Mouse (Mus musculus): Measurements from ENCODE around the gene Inpp5d. TPM values are rescaled to one million over a fixed set of nuclear protein-coding genes. Genes with fewer than 3 reads are reported as not detected.

Gene Inpp5d
- polyA plus RNA-seq, 1 experiment from 2014 or later = 3.3 TPM

DNA sequence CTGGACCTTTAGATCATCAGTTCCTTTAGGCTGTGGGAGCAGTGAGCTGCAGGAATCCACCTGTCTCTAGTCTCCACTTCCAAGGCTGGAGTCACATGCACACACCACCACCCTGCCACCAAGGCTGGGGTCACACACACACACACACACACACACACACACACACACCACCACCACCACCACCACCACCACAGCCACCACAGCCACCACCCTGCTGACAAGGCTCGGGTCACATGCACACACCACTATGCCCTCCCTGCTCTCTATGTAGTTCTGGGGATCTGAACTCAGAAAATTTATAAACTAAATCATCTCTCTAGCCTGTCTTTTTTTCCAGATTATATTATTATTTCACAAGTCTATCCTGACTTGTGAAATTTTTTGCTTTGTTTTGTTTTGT is 27.7 kb downstream of the Inpp5d start:
- H3K9ac ChIP-seq = no peak overlapping the region
- H3K36me3 ChIP-seq = no peaks in the 10 kb centered on the region
- WGBS = 46% methylated on average over 1 of the region's 1 CpGs
- ATAC-seq (ENCODE audit: low FRiP score, low read depth) = no peak
- no peak overlapping the region for H3K27ac ChIP-seq
- H3K4me3 ChIP-seq = no peak overlapping the region
- no peak overlapping the region for H3K4me2 ChIP-seq (replicated peaks)
- no peaks in the 10 kb centered on the region for H3K4me1 ChIP-seq
- H3K9me3 ChIP-seq = no peaks in the 10 kb centered on the region
- H3K27me3 ChIP-seq (replicated peaks) = no peaks in the 10 kb centered on the region

DNA sequence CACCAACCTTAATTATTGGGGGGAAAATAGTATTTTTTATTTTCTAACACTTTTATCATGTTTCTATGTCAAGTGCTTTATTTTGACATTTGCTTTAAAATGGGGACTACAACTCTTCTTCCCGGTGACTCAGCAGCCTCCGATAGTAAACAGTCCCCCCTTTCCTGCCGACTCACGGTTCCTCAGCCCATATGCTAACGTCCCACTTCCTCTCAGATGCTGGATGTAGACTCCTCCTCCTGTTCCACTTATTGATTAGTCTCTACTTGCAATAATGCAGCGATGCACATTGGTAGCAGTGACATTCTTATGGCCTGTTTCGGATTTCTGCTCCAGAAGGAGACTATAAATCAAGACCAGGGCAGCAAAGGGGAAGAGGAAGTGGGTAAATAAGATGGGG is 28.5 kb downstream of the Inpp5d start:
- H3K27ac ChIP-seq = no peak overlapping the region
- no peak for ATAC-seq (ENCODE audit: low FRiP score, low read depth)
- H3K4me3 ChIP-seq = no peak overlapping the region
- H3K4me2 ChIP-seq (replicated peaks) = no peak overlapping the region
- no peaks in the 10 kb centered on the region for H3K36me3 ChIP-seq
- no peaks in the 10 kb centered on the region for H3K4me1 ChIP-seq
- H3K9me3 ChIP-seq = no peaks in the 10 kb centered on the region
- H3K9ac ChIP-seq = no peak overlapping the region
- WGBS = 63% methylated on average over 7 of the region's 7 CpGs
- no peaks in the 10 kb centered on the region for H3K27me3 ChIP-seq (replicated peaks)

DNA sequence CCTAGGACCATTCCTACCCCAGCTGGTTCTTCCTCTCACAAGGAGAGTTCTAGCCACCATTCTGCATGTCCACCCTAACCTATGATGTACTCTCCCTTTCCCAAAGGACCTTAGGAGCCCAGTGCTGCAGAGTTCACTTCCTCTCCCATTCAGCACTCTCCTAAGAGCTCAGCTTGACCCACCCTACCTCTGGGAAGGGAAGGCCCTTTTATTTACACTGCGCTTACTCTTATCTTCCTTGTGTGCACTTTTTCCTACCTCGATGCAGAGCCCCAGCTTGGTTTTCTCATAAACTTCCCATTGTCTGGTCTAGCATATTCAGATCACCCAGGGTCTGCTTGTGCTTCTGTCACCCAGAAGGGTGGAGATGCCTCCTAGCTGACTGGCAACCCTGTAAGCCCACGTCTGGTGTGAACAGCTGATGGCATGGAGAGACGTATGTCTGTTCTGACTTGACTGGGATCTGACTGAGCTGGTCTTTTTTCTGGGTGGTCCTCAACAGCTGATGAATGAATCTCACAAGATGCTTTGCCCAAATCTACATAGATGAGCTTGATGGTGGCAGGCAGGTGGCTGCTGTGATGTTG is 29.2 kb downstream of the Inpp5d start:
- ATAC-seq (ENCODE audit: low FRiP score, low read depth) = no peak
- H3K9me3 ChIP-seq = no peaks in the 10 kb centered on the region
- no peak overlapping the region for H3K9ac ChIP-seq
- no peak overlapping the region for H3K4me3 ChIP-seq
- H3K27me3 ChIP-seq (replicated peaks) = no peaks in the 10 kb centered on the region
- no peaks in the 10 kb centered on the region for H3K36me3 ChIP-seq
- 83% methylated on average over 4 of the region's 4 CpGs for WGBS
- H3K4me2 ChIP-seq (replicated peaks) = no peak overlapping the region
- H3K27ac ChIP-seq = no peak overlapping the region
- H3K4me1 ChIP-seq = no peaks in the 10 kb centered on the region

DNA sequence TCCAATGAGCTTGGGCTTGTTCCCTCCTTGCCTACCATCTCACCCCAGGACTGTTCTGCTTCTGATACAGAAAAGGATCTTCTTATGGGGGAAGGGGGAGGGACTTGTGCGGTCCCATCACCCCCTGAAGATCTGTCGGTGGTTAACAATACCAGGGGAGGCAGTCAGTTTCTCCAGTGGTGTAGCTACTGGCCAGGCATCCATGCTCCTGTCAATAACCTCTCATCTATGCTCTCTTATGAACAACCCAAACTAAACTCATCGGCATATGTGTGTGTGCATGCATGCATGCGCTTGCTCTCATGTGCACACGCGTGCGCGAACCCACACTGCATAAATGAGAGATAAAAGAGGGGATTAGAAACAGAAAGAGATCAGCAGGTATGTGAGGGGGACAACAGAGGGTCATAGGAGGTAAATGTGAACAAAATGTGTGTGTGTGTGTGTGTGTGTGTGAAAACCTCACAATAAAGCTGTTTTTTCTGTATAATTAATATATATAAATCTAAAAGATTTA is 29.9 kb downstream of the Inpp5d start:
- Histone ChIP-seq H3K9me3 (no peaks in the 10 kb centered on the region), H3K27ac (no peak overlapping the region), H3K4me1 (no peaks in the 10 kb centered on the region), H3K4me2 (replicated peaks) (no peak overlapping the region), H3K9ac (no peak overlapping the region), H3K27me3 (replicated peaks) (no peaks in the 10 kb centered on the region), H3K36me3 (no peaks in the 10 kb centered on the region), H3K4me3 (no peak overlapping the region)
- WGBS = 92% methylated on average over 8 of the region's 8 CpGs
- no peak for ATAC-seq (ENCODE audit: low FRiP score, low read depth)

DNA sequence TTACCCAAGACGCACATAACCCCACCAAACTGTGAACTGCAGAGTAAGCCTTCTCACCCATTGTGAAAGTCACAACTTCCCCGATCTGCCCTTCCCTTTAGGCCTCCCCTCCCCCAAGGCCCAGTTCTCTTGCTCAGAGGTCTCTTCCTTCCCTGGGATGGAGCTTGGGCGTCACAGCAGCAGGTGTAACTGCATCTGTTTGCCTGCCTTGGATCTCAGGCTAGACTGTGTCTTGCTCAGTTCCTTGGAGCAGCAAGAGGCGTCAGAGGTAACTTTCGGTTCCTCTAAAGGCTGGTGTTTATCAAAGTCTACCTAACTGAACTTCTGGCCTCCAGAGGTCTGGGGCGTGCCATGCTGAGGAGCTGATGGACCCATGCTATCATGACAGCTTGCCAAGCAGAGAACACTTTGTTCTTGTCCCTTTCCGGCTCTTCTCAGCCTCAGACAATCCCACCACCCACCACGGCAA is 30.5 kb downstream of the Inpp5d start:
- 84% methylated on average over 8 of the region's 8 CpGs for WGBS
- H3K9me3 ChIP-seq = no peaks in the 10 kb centered on the region
- no peak for ATAC-seq (ENCODE audit: low FRiP score, low read depth)
- H3K27ac ChIP-seq = no peak overlapping the region
- no peak overlapping the region for H3K9ac ChIP-seq
- no peak overlapping the region for H3K4me2 ChIP-seq (replicated peaks)
- no peaks in the 10 kb centered on the region for H3K4me1 ChIP-seq
- H3K36me3 ChIP-seq = no peaks in the 10 kb centered on the region
- H3K27me3 ChIP-seq (replicated peaks) = no peaks in the 10 kb centered on the region
- H3K4me3 ChIP-seq = no peak overlapping the region

DNA sequence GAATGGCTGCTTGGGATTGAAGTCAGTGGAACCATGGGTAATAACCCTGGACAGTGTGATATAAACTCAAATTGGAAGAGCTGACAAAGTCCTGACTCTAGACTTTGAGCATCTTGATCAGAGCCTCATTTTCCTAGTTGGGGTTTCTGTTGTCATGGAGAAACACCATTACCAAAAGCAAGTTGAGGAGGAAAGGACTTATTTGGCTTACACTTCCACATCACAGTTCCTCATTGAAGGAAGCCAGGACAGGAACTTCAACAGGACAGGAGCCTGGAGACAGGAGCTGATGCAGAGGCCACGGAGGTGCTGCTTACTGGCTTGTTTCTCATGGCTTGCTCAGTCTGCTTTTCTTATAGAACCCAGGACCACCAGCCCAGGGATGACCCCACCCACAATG is 31.3 kb downstream of the Inpp5d start:
- H3K27ac ChIP-seq = no peak overlapping the region
- no peak overlapping the region for H3K4me3 ChIP-seq
- no peaks in the 10 kb centered on the region for H3K36me3 ChIP-seq
- H3K27me3 ChIP-seq (replicated peaks) = no peaks in the 10 kb centered on the region
- ATAC-seq (ENCODE audit: low FRiP score, low read depth) = no peak
- no peaks in the 10 kb centered on the region for H3K4me1 ChIP-seq
- no peaks in the 10 kb centered on the region for H3K9me3 ChIP-seq
- no peak overlapping the region for H3K9ac ChIP-seq
- H3K4me2 ChIP-seq (replicated peaks) = no peak overlapping the region
- WGBS = 88% methylated on average over 1 of the region's 1 CpGs

DNA sequence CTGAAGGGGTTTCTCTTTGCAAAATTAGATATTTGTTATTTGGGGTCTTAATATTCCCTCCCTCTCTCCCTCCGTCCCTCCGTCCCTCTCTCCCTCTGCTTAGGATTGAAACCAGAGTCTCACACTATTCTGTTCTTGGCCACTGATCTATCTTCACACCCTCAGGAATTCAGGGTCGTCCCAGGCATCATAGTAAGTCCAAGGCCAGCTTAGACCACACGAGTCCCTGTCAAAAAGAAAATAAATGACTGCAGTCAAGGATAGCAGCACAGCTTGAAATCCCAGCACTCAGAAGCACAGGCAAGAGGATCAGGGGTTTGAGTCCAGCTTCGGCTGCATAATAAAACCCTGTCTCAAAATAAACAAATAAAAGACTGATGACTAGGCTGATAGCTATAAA is 35.0 kb downstream of the Inpp5d start:
- H3K4me2 ChIP-seq (replicated peaks) = no peak overlapping the region
- H3K9me3 ChIP-seq = no peaks in the 10 kb centered on the region
- H3K27me3 ChIP-seq (replicated peaks) = no peaks in the 10 kb centered on the region
- H3K4me3 ChIP-seq = no peak overlapping the region
- no peak overlapping the region for H3K27ac ChIP-seq
- H3K36me3 ChIP-seq = no peaks in the 10 kb centered on the region
- no peak for ATAC-seq (ENCODE audit: low FRiP score, low read depth)
- 57% methylated on average over 5 of the region's 5 CpGs for WGBS
- peaks cover 7% of the 10 kb centered on the region for H3K4me1 ChIP-seq
- H3K9ac ChIP-seq = no peak overlapping the region

DNA sequence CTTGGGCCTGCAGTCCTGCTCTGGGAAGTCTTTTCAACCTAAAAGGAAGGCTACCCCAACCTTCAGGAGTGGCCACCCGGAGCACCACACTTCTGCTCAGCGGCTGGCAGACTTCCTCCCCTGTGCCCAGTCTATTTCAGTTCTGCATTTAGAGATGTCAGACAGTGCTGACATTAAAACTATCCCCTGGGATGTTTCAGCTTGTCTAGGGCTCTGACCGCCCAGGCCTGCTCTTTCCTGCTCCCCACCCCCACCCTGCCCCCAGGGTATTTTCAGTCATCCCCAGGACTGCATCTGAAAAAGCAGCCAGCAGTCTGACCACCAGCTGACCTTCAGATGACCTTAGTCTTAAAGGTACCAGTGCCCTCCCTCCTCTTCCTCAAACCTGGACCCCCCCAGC is 38.0 kb downstream of the Inpp5d start:
- Histone ChIP-seq H3K36me3 (no peaks in the 10 kb centered on the region), H3K9ac (no peak overlapping the region), H3K9me3 (no peaks in the 10 kb centered on the region), H3K27me3 (replicated peaks) (no peaks in the 10 kb centered on the region), H3K4me1 (peaks cover 7% of the 10 kb centered on the region), H3K4me3 (no peak overlapping the region), H3K27ac (no peak overlapping the region), H3K4me2 (replicated peaks) (no peak overlapping the region)
- WGBS = 60% methylated on average over 3 of the region's 3 CpGs
- no peak for ATAC-seq (ENCODE audit: low FRiP score, low read depth)

DNA sequence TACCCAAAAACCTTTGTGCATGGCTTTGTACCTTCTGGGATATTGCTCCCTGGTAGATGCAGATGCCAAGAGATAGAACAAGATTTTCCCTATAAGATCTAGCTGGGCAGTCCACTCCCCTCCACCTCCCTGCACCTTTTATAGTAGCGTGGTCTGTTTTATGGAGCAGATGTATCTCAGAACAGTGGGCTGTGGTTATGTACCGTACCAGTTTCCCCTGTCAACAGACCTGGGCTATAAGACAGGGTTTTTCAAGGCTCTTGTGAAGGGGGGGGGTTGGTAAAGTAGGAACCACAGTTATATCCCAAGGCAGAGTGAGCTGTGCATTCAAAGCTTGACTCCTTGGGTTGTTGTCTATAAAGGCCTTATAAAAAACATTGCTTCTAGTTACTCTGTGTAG is 38.4 kb downstream of the Inpp5d start:
- Histone ChIP-seq H3K27me3 (replicated peaks) (no peaks in the 10 kb centered on the region), H3K27ac (no peak overlapping the region), H3K4me3 (no peak overlapping the region), H3K9me3 (0 out of 2 replicates have a peak, but pooled peaks cover 2% of the 10 kb centered on the region), H3K4me2 (replicated peaks) (no peak overlapping the region), H3K36me3 (no peaks in the 10 kb centered on the region), H3K9ac (no peak overlapping the region), H3K4me1 (peaks cover 7% of the 10 kb centered on the region)
- 74% methylated on average over 2 of the region's 2 CpGs for WGBS
- no peak for ATAC-seq (ENCODE audit: low FRiP score, low read depth)

DNA sequence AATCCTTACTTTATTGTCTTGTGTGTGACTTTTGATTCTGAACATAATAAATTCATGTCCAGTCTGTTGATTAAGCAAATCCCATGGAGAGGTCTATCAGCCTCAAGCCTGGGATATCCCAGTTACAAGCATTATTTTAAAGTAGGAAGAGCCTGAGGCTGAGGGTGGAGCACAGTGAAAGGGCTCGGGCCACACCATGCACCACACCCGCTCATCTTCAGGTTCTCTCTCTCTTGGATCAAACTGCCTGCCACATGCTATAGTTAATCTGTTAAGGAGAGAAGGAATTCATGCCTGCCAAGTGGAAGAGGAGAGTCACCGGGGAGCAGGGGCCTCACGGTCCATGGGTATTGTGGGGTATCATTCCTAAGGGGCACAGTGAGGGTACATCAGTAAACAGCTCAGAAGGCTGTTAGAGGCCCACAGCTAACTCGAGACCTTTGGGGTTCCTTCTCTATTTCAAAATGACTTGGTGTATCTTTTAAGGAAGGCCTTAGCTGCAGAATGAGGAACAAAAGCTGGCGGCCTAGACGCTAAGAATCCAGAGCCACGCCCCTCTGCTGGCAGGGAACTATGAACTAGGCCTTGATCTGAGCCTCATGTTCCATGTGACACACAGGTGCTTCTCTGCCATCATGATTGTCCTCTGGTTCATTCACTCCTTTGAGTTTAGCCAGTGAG is 39.0 kb downstream of the Inpp5d start:
- Histone ChIP-seq H3K27me3 (replicated peaks) (no peaks in the 10 kb centered on the region), H3K4me1 (peaks cover 7% of the 10 kb centered on the region), H3K27ac (no peak overlapping the region), H3K4me3 (no peak overlapping the region), H3K36me3 (no peaks in the 10 kb centered on the region), H3K4me2 (replicated peaks) (no peak overlapping the region), H3K9ac (no peak overlapping the region), H3K9me3 (0 out of 2 replicates have a peak, but pooled peaks cover 4% of the 10 kb centered on the region)
- 79% methylated on average over 8 of the region's 8 CpGs for WGBS
- ATAC-seq (ENCODE audit: low FRiP score, low read depth) = no peak

DNA sequence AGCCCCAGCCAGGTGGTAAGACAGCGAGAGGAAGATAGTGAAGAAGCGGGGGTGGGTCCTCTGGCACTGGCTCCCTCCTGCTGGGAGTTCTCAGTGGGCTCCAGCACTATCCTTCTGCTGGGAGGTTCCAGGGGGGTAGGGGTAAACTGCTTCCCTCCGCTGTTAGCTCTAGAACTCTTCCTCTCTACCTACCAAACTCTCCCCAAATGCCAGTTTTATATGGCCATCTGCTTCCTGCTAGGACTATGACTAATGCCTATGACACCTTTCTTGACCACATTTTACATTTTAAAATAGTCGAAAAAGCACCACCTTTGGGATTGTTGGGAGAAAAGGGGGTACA is 39.5 kb downstream of the Inpp5d start:
- Histone ChIP-seq H3K4me2 (replicated peaks) (no peak overlapping the region), H3K27ac (no peak overlapping the region), H3K4me3 (no peak overlapping the region), H3K4me1 (peaks cover 7% of the 10 kb centered on the region), H3K9ac (no peak overlapping the region), H3K9me3 (0 out of 2 replicates have a peak, but pooled peaks cover 4% of the 10 kb centered on the region), H3K36me3 (no peaks in the 10 kb centered on the region), H3K27me3 (replicated peaks) (no peaks in the 10 kb centered on the region)
- no peak for ATAC-seq (ENCODE audit: low FRiP score, low read depth)
- WGBS = 82% methylated on average over 4 of the region's 4 CpGs

DNA sequence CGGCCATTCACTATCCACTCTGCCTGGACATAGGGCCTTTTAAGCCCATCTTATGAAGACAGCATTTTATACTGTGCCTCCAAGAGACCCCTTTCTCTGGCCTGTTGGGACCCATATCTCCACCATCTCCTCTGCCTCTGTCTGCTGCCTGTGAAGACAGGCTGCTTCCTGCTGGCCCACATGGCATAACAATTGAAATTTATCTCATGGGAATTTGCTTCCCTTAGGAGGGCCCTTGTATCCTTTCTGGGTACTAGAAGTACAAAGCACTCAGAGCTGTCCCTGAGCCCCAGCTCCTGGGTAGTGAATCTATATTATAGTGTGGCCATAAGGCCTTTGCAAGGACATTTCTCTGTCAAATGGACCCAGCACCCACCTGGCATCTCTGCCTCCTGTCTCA is 40.6 kb downstream of the Inpp5d start:
- Histone ChIP-seq H3K36me3 (no peaks in the 10 kb centered on the region), H3K27me3 (replicated peaks) (no peaks in the 10 kb centered on the region), H3K4me1 (peaks cover 7% of the 10 kb centered on the region), H3K27ac (no peak overlapping the region), H3K4me3 (no peak overlapping the region), H3K4me2 (replicated peaks) (no peak overlapping the region), H3K9me3 (0 out of 2 replicates have a peak, but pooled peaks cover 4% of the 10 kb centered on the region), H3K9ac (no peak overlapping the region)
- WGBS = 93% methylated on average over 1 of the region's 1 CpGs
- no peak for ATAC-seq (ENCODE audit: low FRiP score, low read depth)

DNA sequence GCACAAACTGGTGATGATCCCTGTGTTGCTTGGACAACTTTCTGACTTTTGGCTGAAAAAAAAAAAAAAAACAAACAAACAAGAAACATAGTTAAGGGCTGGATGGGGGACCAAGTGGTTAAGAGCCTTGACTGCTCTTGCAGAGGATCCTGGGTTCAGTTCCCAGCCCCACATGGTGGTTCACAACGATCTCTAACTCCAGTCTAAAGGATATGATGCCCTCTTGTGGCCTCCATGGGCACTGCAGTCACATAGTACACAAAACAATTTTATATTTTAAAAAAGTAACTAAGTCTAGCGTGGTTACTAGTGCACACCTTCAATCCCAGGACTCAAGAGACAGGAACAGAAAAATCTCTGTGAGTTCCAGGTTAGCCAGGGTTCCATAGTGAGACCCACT is 43.9 kb downstream of the Inpp5d start:
- no peaks in the 10 kb centered on the region for H3K27me3 ChIP-seq (replicated peaks)
- 67% methylated on average over 2 of the region's 2 CpGs for WGBS
- H3K4me1 ChIP-seq = no peaks in the 10 kb centered on the region
- H3K4me2 ChIP-seq (replicated peaks) = no peak overlapping the region
- no peak for ATAC-seq (ENCODE audit: low FRiP score, low read depth)
- 0 out of 2 replicates have a peak, but pooled peaks cover 4% of the 10 kb centered on the region for H3K9me3 ChIP-seq
- H3K27ac ChIP-seq = no peak overlapping the region
- no peak overlapping the region for H3K9ac ChIP-seq
- H3K36me3 ChIP-seq = no peaks in the 10 kb centered on the region
- no peak overlapping the region for H3K4me3 ChIP-seq
